Mouse (Mus musculus) heart, adult 2 months (tissue): ENCODE data around the gene Sim1.

Experiments
- CTCF ChIP-seq: fragments of 200-600 bp; IDR thresholded peaks from 2 replicates; pipeline ENCODE4 v1.8.1; 2022; ENCODE audit warnings: antibody characterized with exemption, mild to moderate bottlenecking, moderate library complexity
- EP300 ChIP-seq: fragments of 200-500 bp; IDR thresholded peaks from 2 replicates; pipeline ENCODE4 v1.6.1; 2011; ENCODE audit warnings: low read depth, low read length, control low read depth; ENCODE audit not compliant: insufficient read depth
- POLR2A ChIP-seq: fragments of 200-500 bp; IDR thresholded peaks from 2 replicates; pipeline ENCODE4 v1.6.1; 2011; ENCODE audit warnings: mild to moderate bottlenecking, low read depth, low read length, control low read depth; ENCODE audit not compliant: insufficient read depth

DNA sequence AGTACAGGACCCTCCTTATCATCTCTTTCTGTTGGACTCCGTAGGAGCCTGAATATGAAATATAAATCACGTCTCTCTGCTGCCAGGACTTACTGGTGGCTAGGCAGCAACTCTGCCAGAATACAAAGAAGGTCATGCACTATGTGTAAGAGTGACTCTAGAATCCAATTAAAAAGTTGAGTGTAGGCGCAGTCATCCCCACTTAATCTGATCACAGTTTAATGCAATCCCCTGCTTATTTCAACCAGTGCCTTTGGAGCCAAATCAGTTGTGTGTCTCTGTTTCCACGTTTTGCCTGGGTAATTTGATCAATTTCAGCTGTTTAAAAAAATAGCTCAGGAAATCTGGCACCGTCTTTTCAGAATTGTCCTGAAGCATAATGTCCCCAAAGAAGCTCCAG lies 34.7 kb downstream of the Sim1 start:
- TF ChIP-seq EP300 (no peak), POLR2A (no peak), CTCF (no peak)
